Mouse (Mus musculus): ENCODE measurements at regions not wholly inside any gene's neighbourhood (a gene's known extent, or its start where the extent isn't known, plus 50 kb on each side); places are given as distances from the start of the nearest gene placed in this dataset.

- Histone ChIP-seq H3K36me3 (no peaks in the 10 kb centered on the region), H3K4me2 (no peak overlapping the region), H3K4me3 (no peak overlapping the region), H3K4me1 (replicated peaks) (no peaks in the 10 kb centered on the region), H3K27ac (no peak overlapping the region), H3K27me3 (no peaks in the 10 kb centered on the region), H3K9me3 (replicated peaks) (no peaks in the 10 kb centered on the region), H3K9ac (no peak overlapping the region)
- WGBS: 66% methylated on average over 4 of the region's 4 CpGs
- ATAC-seq (replicated peaks; ENCODE audit: insufficient number of reproducible peaks, insufficient read depth, low FRiP score, low read depth): no peak
Measured at GRCm38 (mm10) chr12:107855547-107855946, 147.9 kb downstream of the Bcl11b start.

- WGBS: 64% methylated on average over 6 of the region's 6 CpGs
Measured at GRCm38 (mm10) chr12:107856421-107857043, 146.9 kb downstream of the Bcl11b start.

GRCm38 (mm10) chr12:107858536-107859280, 144.7 kb downstream of the Bcl11b start:
- WGBS: 68% methylated on average over 10 of the region's 10 CpGs
- H3K4me2 ChIP-seq: no peak overlapping the region
- H3K9me3 ChIP-seq (replicated peaks): no peaks in the 10 kb centered on the region
- no peak overlapping the region for H3K27ac ChIP-seq
- H3K4me1 ChIP-seq (replicated peaks): no peaks in the 10 kb centered on the region
- no peaks in the 10 kb centered on the region for H3K27me3 ChIP-seq
- no peak for ATAC-seq (replicated peaks; ENCODE audit: insufficient number of reproducible peaks, insufficient read depth, low FRiP score, low read depth)
- no peak overlapping the region for H3K9ac ChIP-seq
- no peaks in the 10 kb centered on the region for H3K36me3 ChIP-seq
- H3K4me3 ChIP-seq: no peak overlapping the region

More at GRCm38 (mm10) chr12:107856421-107857043, 146.9 kb downstream of the Bcl11b start:
- no peaks in the 10 kb centered on the region for H3K4me1 ChIP-seq (replicated peaks)
- H3K9ac ChIP-seq: no peak overlapping the region
- no peak overlapping the region for H3K4me2 ChIP-seq
- no peaks in the 10 kb centered on the region for H3K9me3 ChIP-seq (replicated peaks)
- no peak overlapping the region for H3K4me3 ChIP-seq
- no peaks in the 10 kb centered on the region for H3K27me3 ChIP-seq
- H3K36me3 ChIP-seq: no peaks in the 10 kb centered on the region
- no peak; the same call in 1 of the 2 replicates for ATAC-seq (replicated peaks; ENCODE audit: insufficient number of reproducible peaks, insufficient read depth, low FRiP score, low read depth)
- no peak overlapping the region for H3K27ac ChIP-seq

GRCm38 (mm10) chr12:107859750-107860149, 143.7 kb downstream of the Bcl11b start:
- no peak overlapping the region for H3K9ac ChIP-seq
- no peak overlapping the region for H3K27ac ChIP-seq
- ATAC-seq (replicated peaks; ENCODE audit: insufficient number of reproducible peaks, insufficient read depth, low FRiP score, low read depth): no peak
- 23% methylated on average over 8 of the region's 8 CpGs for WGBS
- no peaks in the 10 kb centered on the region for H3K27me3 ChIP-seq
- H3K4me1 ChIP-seq (replicated peaks): no peaks in the 10 kb centered on the region
- H3K36me3 ChIP-seq: no peaks in the 10 kb centered on the region
- H3K4me3 ChIP-seq: no peak overlapping the region
- H3K4me2 ChIP-seq: no peak overlapping the region
- H3K9me3 ChIP-seq (replicated peaks): no peaks in the 10 kb centered on the region

GRCm38 (mm10) chr12:107860358-107860757, 143.0 kb downstream of the Bcl11b start:
- Histone ChIP-seq H3K4me2 (no peak overlapping the region), H3K9ac (no peak overlapping the region), H3K27ac (no peak overlapping the region), H3K4me1 (replicated peaks) (no peaks in the 10 kb centered on the region), H3K27me3 (no peaks in the 10 kb centered on the region), H3K4me3 (no peak overlapping the region), H3K9me3 (replicated peaks) (no peaks in the 10 kb centered on the region), H3K36me3 (no peaks in the 10 kb centered on the region)
- no peak for ATAC-seq (replicated peaks; ENCODE audit: insufficient number of reproducible peaks, insufficient read depth, low FRiP score, low read depth)
- WGBS: 62% methylated on average over 6 of the region's 6 CpGs

Measured in heart, embryonic 15.5 days (tissue).